Mouse (Mus musculus) liver, adult 2 months (tissue): ENCODE measurements at regions not wholly inside any gene's neighbourhood (a gene's known extent, or its start where the extent isn't known, plus 50 kb on each side); places are given as distances from the start of the nearest gene placed in this dataset.

Source experiments
- CTCF ChIP-seq: fragments of 200-500 bp; IDR thresholded peaks from 2 replicates; pipeline ENCODE4 v1.5.1; 2011; ENCODE audit warnings: low read depth, low read length, control low read depth
- POLR2A ChIP-seq: fragments of 200-500 bp; IDR thresholded peaks from 2 replicates; pipeline ENCODE4 v1.6.1; 2011; ENCODE audit warnings: low read length, control low read depth; ENCODE audit not compliant: insufficient read depth; ENCODE audit errors: extremely low read depth

- TF ChIP-seq CTCF (no peak), POLR2A (no peak)
These were observed 222.5 kb downstream of the Fam43a start for GRCm38 (mm10) chr16:30821911-30822578.
